17 mouse cellular contexts compared by ENCODE assay signal in the genomic region with DNA sequence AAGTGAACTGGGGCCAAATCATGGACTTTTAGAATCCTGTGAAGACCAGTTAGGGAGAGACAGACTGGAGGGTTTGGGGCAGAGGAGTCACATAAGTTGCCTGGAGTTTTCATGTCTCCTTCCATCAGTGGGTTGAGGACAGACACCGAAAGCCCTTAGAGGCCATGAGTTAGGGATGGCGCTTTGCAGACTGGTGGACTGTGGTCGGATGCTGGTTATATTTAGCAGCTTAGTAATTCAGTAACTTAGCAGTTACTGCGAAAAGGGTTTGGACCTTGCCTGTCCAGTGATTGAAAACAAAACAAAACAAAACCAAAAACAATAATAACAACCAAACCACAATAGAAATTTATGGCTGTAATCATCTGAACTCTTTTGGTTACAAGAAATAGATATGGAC. TPM values are rescaled to one million over a fixed set of nuclear protein-coding genes. Genes with fewer than 3 reads are reported as not detected.
DNase-seq lines count a peak whose midpoint lies in the region; ATAC-seq and TF ChIP-seq lines count a peak whose summit lies in the region.
"Had no signal": no experiment of that assay in that cellular context is flagged by ENCODE, and none has a peak within 500 bp of the region (broad histone marks: within the 10 kb centered on the region; RNA-seq: fewer than 3 reads in every experiment).

No protein-coding gene starts in this region.

- no peak overlapping the region for H3K4me3 ChIP-seq in CH12.LX (replicated peaks in 1 of 3; ENCODE audit: low read depth in 2 of 3, low read length in 2 of 3, poor library complexity in 1 of 3)
- H3K4me3 ChIP-seq in cortical plate, adult 2 months (ENCODE audit: insufficient read depth, low read length) = no peak overlapping the region
- no peak overlapping the region for H3K4me3 ChIP-seq in kidney, embryonic 16.5 days (ENCODE audit: low read length)
- H3K4me3 ChIP-seq in hindbrain, embryonic 13.5 days = no peak overlapping the region
- H3K4me3 ChIP-seq: embryonic facial prominence, embryonic 12.5 days; forebrain, embryonic 15.5 days; heart, embryonic 10.5 days had no signal

- H3K79me2 ChIP-seq in CH12.LX (replicated peaks; ENCODE audit: control insufficient read depth, extremely low read depth, insufficient read depth, poor library complexity, severe bottlenecking) = no peaks in the 10 kb centered on the region

- in situ Hi-C loops in CH12.LX (cut with MboI; ENCODE audit: low pct_ligation_motif_present, low pct_unique_long_range_greater_than_20kb, low sequenced_read_pairs) = no loop called here

- no peak for TF ChIP-seq CTCF in CH12.LX (conservative IDR thresholded peaks at IDR 0.05 in 1 of 2, IDR thresholded peaks at IDR 0.05 in 1 of 2; ENCODE audit: low read depth in 2 of 2, low read length in 2 of 2)
- TF ChIP-seq CTCF in cortical plate, adult 2 months (IDR thresholded peaks at IDR 0.05; ENCODE audit: extremely low read depth, insufficient read depth, low read length) = no peak

- dilution Hi-C loops in CH12.LX (cut with MboI; ENCODE audit: extremely low pct_ligation_motif_present, extremely low pct_unique_long_range_greater_than_20kb, low sequenced_read_pairs) = no loop called here

- ATAC-seq in kidney, embryonic 16.5 days (ENCODE audit: low FRiP score, low TSS enrichment) = peak; percentile 39; the same call in 1 of the 2 replicates
- ATAC-seq in hindbrain, embryonic 13.5 days (ENCODE audit: low FRiP score) = no peak
- ATAC-seq: forebrain, embryonic 15.5 days had no signal

- DNase-seq in CH12.LX (ENCODE audit: extremely low read depth) = no peak
- DNase-seq in kidney, postnatal 36 days = peak; percentile 49 to 64
- no peak for DNase-seq in cerebellum, postnatal 14 days
- DNase-seq: adrenal gland, postnatal 10 days; cerebellum, adult 11 months; cerebellum, adult 9-11 months; gastrocnemius, postnatal 10 days; heart, adult 18-20 months; heart, postnatal 10 days had no signal

- H3K27me3 ChIP-seq in CH12.LX (replicated peaks) = no peaks in the 10 kb centered on the region
- H3K27me3 ChIP-seq in kidney, embryonic 16.5 days (ENCODE audit: insufficient read depth, low read length) = no peaks in the 10 kb centered on the region
- H3K27me3 ChIP-seq in hindbrain, embryonic 13.5 days = 0 out of 2 replicates have a peak, but pooled peaks cover 3% of the 10 kb centered on the region
- H3K27me3 ChIP-seq: embryonic facial prominence, embryonic 12.5 days; forebrain, embryonic 15.5 days had no signal

- no peak overlapping the region for H3K27ac ChIP-seq in CH12.LX (ENCODE audit: insufficient read depth, low read depth)
- H3K27ac ChIP-seq in cortical plate, adult 2 months (ENCODE audit: insufficient read depth, low read length) = peak overlapping the region; percentile 0; the same call in 1 of the 2 replicates
- H3K27ac ChIP-seq in kidney, embryonic 16.5 days (ENCODE audit: low read length) = no peak overlapping the region
- no peak overlapping the region for H3K27ac ChIP-seq in hindbrain, embryonic 13.5 days
- H3K27ac ChIP-seq: embryonic facial prominence, embryonic 12.5 days; forebrain, embryonic 15.5 days; heart, embryonic 10.5 days; hindbrain, embryonic 14.5 days had no signal

- 73% methylated on average over 4 of the region's 4 CpGs for WGBS in kidney, embryonic 16.5 days
- 96% methylated on average over 4 of the region's 4 CpGs for WGBS in hindbrain, embryonic 13.5 days

- no peak overlapping the region for H3K4me2 ChIP-seq in CH12.LX (ENCODE audit: insufficient read depth, low read depth, poor library complexity, severe bottlenecking)
- no peak overlapping the region for H3K4me2 ChIP-seq in kidney, embryonic 16.5 days (replicated peaks; ENCODE audit: low read depth, low read length)
- H3K4me2 ChIP-seq in hindbrain, embryonic 13.5 days = no peak overlapping the region
- H3K4me2 ChIP-seq: embryonic facial prominence, embryonic 12.5 days; forebrain, embryonic 15.5 days; hindbrain, embryonic 14.5 days had no signal

- no peak for TF ChIP-seq RAD21 in CH12.LX (IDR thresholded peaks at IDR 0.05; ENCODE audit: low read depth, low read length)

- H3K4me1 ChIP-seq in CH12.LX (ENCODE audit: control insufficient read depth in 1 of 2, insufficient read depth in 2 of 2) = peaks cover 5 to 14% of the 10 kb centered on the region in 2 experiments; a peak in 3 of 4 replicates
- H3K4me1 ChIP-seq in cortical plate, adult 2 months (ENCODE audit: control insufficient read depth, insufficient read depth, low read length) = peaks cover 5% of the 10 kb centered on the region; the same call in 1 of the 2 replicates
- no peaks in the 10 kb centered on the region for H3K4me1 ChIP-seq in kidney, embryonic 16.5 days (ENCODE audit: insufficient read depth, low read length)
- H3K4me1 ChIP-seq in hindbrain, embryonic 13.5 days (replicated peaks) = peaks cover 22% of the 10 kb centered on the region
- H3K4me1 ChIP-seq: heart, embryonic 10.5 days had no signal

- no peak overlapping the region for H3K9ac ChIP-seq in CH12.LX (ENCODE audit: insufficient read depth, low read depth)
- H3K9ac ChIP-seq in kidney, embryonic 16.5 days (replicated peaks; ENCODE audit: low read length) = no peak overlapping the region
- H3K9ac ChIP-seq in hindbrain, embryonic 13.5 days = no peak overlapping the region
- H3K9ac ChIP-seq: embryonic facial prominence, embryonic 12.5 days; forebrain, embryonic 15.5 days; hindbrain, embryonic 14.5 days had no signal

- no peaks in the 10 kb centered on the region for H3K36me3 ChIP-seq in CH12.LX (replicated peaks in 1 of 2; ENCODE audit: control insufficient read depth in 1 of 2, insufficient read depth in 1 of 2, low read length in 1 of 2)
- H3K36me3 ChIP-seq in kidney, embryonic 16.5 days (ENCODE audit: insufficient read depth, low read length) = no peaks in the 10 kb centered on the region
- no peaks in the 10 kb centered on the region; the same call in 1 of the 2 replicates for H3K36me3 ChIP-seq in hindbrain, embryonic 13.5 days
- H3K36me3 ChIP-seq: embryonic facial prominence, embryonic 12.5 days; forebrain, embryonic 15.5 days; G1E; heart, embryonic 10.5 days had no signal

- no peak for TF ChIP-seq POLR2A in CH12.LX (IDR thresholded peaks at IDR 0.05; ENCODE audit: low read depth, low read length)
- TF ChIP-seq POLR2A in cortical plate, adult 2 months (IDR thresholded peaks at IDR 0.05; ENCODE audit: extremely low read depth, insufficient read depth, low read length) = no peak

- no peaks in the 10 kb centered on the region for H3K9me3 ChIP-seq in CH12.LX (replicated peaks; ENCODE audit: low read length)
- no peaks in the 10 kb centered on the region for H3K9me3 ChIP-seq in kidney, embryonic 16.5 days (ENCODE audit: low read length)
- no peaks in the 10 kb centered on the region for H3K9me3 ChIP-seq in hindbrain, embryonic 13.5 days
- H3K9me3 ChIP-seq: embryonic facial prominence, embryonic 12.5 days; forebrain, embryonic 15.5 days; heart, embryonic 10.5 days had no signal

- no peak for TF ChIP-seq EP300 in CH12.LX (IDR thresholded peaks at IDR 0.05; ENCODE audit: low read length)

TF ChIP-seq in CH12.LX, 34 proteins besides CTCF, POLR2A, EP300 and RAD21:
- TF ChIP-seq USF2 (conservative IDR thresholded peaks at IDR 0.05; ENCODE audit: low read depth, low read length) (no peak), IRF4 (IDR thresholded peaks at IDR 0.05; ENCODE audit: low read depth, low read length) (peak; percentile 26; the same call in 1 of the 2 replicates), MXI1 (IDR thresholded peaks at IDR 0.05; ENCODE audit: low read depth, low read length) (no peak), ZC3H11A (IDR thresholded peaks at IDR 0.05; ENCODE audit: low read depth, low read length) (no peak), MEF2A (IDR thresholded peaks at IDR 0.05; ENCODE audit: borderline replicate concordance, low read depth, low read length) (peak; percentile 82), SMC3 (IDR thresholded peaks at IDR 0.05; ENCODE audit: low read depth, low read length) (no peak)

RNA-seq across cellular contexts. Expression of gene Ksr2, which starts 29.3 kb away (rescaled TPM):
- 1.3 and 1.9 TPM in 2 replicates for total RNA-seq in CH12.LX (2012; rRNA removed)
- total RNA-seq in CH12.LX (2014; rRNA removed) = 0.26 and 0.36 TPM in 2 replicates
- 1.0 and 1.2 TPM in 2 replicates for polyA plus RNA-seq in CH12.LX (2012; ENCODE audit: insufficient read length, low read depth)
- polyA plus RNA-seq in cortical plate, adult 2 months (2012; rRNA removed) = 9.1 TPM in 2 replicates
- polyA plus RNA-seq in kidney, embryonic 16.5 days (2015; fragmentation: Nextera tagmentation; extraction: Ambion mirVana) = 0.37 and 0.78 TPM in 2 replicates
- 6.4 and 7.1 TPM in 2 replicates for polyA plus RNA-seq in hindbrain, embryonic 13.5 days (2015; fragmentation: Nextera tagmentation; extraction: Ambion mirVana)
- polyA plus RNA-seq: G1E had no signal

RNA-seq across cellular contexts. Expression of gene Rfc5, which starts 54.3 kb away (rescaled TPM):
- 137 and 176 TPM in 2 replicates for total RNA-seq in CH12.LX (2012; rRNA removed)
- 186 and 188 TPM in 2 replicates for total RNA-seq in CH12.LX (2014; rRNA removed)
- polyA plus RNA-seq in CH12.LX (2012; ENCODE audit: insufficient read length, low read depth) = 191 and 221 TPM in 2 replicates
- polyA plus RNA-seq in cortical plate, adult 2 months (2012; rRNA removed) = 16.8 and 18.5 TPM in 2 replicates
- 114 and 128 TPM in 2 replicates for polyA plus RNA-seq in kidney, embryonic 16.5 days (2015; fragmentation: Nextera tagmentation; extraction: Ambion mirVana)
- 33.7 and 37.5 TPM in 2 replicates for polyA plus RNA-seq in hindbrain, embryonic 13.5 days (2015; fragmentation: Nextera tagmentation; extraction: Ambion mirVana)

Comparison
In these comparisons a context has a peak if more than half of its experiments do, and no peak if none do; other contexts are left out.
1. DNase-seq: peak in kidney, postnatal 36 days (2 of 2); none in CH12.LX (single experiment) and cerebellum, postnatal 14 days (0 of 2).